Mouse (Mus musculus) adrenal gland, postnatal 36 days (tissue): ENCODE measurements around the gene Elobl. TPM values are rescaled to one million over a fixed set of nuclear protein-coding genes. Genes with fewer than 3 reads are reported as not detected.
A peak's percentile ranks its signal among the peaks of the same experiment; 100 is the strongest.

Source experiments
- DNase-seq, 2 experiments: peaks; one replicate each; pipeline ENCODE4 v3.0.0; 2021; ENCODE audit warnings: mixed read lengths in 1 of 2
- total RNA-seq, 2 experiments: library from RNA; stranded (reverse); gene quantifications; 2 replicates each; pipeline ENCODE4 v1.2.3; 2021

The Elobl gene
- total RNA-seq, 2 experiments from 2014 or later: not detected

- DNase-seq: no peak
Observed at GRCm38 (mm10) chr11:88988956-88989355, 22.2 kb upstream of the Elobl start.

GRCm38 (mm10) chr11:88986616-88987015 is 19.9 kb upstream of the Elobl start:
- DNase-seq: no peak

GRCm38 (mm10) chr11:88981337-88981736 is 14.6 kb upstream of the Elobl start:
- DNase-seq: no peak

- DNase-seq: peak in 1 of 2 experiments; percentile 36
Observed at GRCm38 (mm10) chr11:88977188-88977587, 10.5 kb upstream of the Elobl start.

- no peak for DNase-seq
Observed at GRCm38 (mm10) chr11:88976320-88976719, 9.6 kb upstream of the Elobl start.

GRCm38 (mm10) chr11:88973776-88974701 is 7.3 kb upstream of the Elobl start:
- peak; percentile 94 to 97 for DNase-seq

GRCm38 (mm10) chr11:88970202-88970732 is 3.5 kb upstream of the Elobl start, which contains the start of gene Coil:
Coil (plus strand) TSS chr11:88970252.
- DNase-seq: no peak

- DNase-seq: no peak
Observed at GRCm38 (mm10) chr11:88958851-88959250, 7.9 kb downstream of the Elobl start.

GRCm38 (mm10) chr11:88955217-88955969 is 11.3 kb downstream of the Elobl start, which contains the start of gene Scpep1:
Scpep1 (minus strand) TSS chr11:88955465.
- DNase-seq: peak; percentile 99

- DNase-seq: peak in 1 of 2 experiments; percentile 46
Observed at GRCm38 (mm10) chr11:88954803-88955202, 11.9 kb downstream of the Elobl start.

- no peak for DNase-seq
Observed at GRCm38 (mm10) chr11:88953582-88953981, 13.1 kb downstream of the Elobl start.

- DNase-seq: no peak
Observed at GRCm38 (mm10) chr11:88952117-88952516, 14.6 kb downstream of the Elobl start.

GRCm38 (mm10) chr11:88951576-88951975 is 15.2 kb downstream of the Elobl start:
- no peak for DNase-seq

- DNase-seq: no peak
Observed at GRCm38 (mm10) chr11:88950640-88951250, 16.0 kb downstream of the Elobl start.

- DNase-seq: no peak
Observed at GRCm38 (mm10) chr11:88949802-88950639, 16.7 kb downstream of the Elobl start.

GRCm38 (mm10) chr11:88948896-88949295 is 17.8 kb downstream of the Elobl start:
- DNase-seq: no peak

- DNase-seq: no peak
Observed at GRCm38 (mm10) chr11:88945971-88946585, 20.7 kb downstream of the Elobl start.

- no peak for DNase-seq
Observed at GRCm38 (mm10) chr11:88941489-88941888, 25.2 kb downstream of the Elobl start.

GRCm38 (mm10) chr11:88939634-88940033 is 27.1 kb downstream of the Elobl start:
- DNase-seq: no peak

GRCm38 (mm10) chr11:88938770-88939169 is 28.0 kb downstream of the Elobl start:
- DNase-seq: no peak

GRCm38 (mm10) chr11:88937886-88938285 is 28.8 kb downstream of the Elobl start:
- DNase-seq: no peak
